Mouse (Mus musculus): ENCODE results near the gene Mul1. TPM values are rescaled to one million over a fixed set of nuclear protein-coding genes. Genes with fewer than 3 reads are reported as not detected.
"Not testable (repeated sequence)": the region's sequence is repeated elsewhere in the genome, so short reads cannot be mapped to it uniquely, and the experiment has no call there.

Gene Mul1
- 10 to 100 TPM; 46.4 to 51.4 TPM for total RNA-seq (2021)
- long read RNA-seq, experiment 1, transcript Mul1-201 (4 exons, 3,733 nt) = major isoform, 20 of 43 reads
- long read RNA-seq, experiment 1, partial matches to known transcripts = 5 of 43 reads
- long read RNA-seq, experiment 1, other reads (novel, unspliced or antisense) = 18 of 43 reads
- long read RNA-seq, experiment 2, transcript Mul1-201 (4 exons, 3,733 nt) = major isoform, 28 of 53 reads
- long read RNA-seq, experiment 2, partial matches to known transcripts = 4 of 53 reads
- long read RNA-seq, experiment 2, other reads (novel, unspliced or antisense) = 21 of 53 reads

DNA sequence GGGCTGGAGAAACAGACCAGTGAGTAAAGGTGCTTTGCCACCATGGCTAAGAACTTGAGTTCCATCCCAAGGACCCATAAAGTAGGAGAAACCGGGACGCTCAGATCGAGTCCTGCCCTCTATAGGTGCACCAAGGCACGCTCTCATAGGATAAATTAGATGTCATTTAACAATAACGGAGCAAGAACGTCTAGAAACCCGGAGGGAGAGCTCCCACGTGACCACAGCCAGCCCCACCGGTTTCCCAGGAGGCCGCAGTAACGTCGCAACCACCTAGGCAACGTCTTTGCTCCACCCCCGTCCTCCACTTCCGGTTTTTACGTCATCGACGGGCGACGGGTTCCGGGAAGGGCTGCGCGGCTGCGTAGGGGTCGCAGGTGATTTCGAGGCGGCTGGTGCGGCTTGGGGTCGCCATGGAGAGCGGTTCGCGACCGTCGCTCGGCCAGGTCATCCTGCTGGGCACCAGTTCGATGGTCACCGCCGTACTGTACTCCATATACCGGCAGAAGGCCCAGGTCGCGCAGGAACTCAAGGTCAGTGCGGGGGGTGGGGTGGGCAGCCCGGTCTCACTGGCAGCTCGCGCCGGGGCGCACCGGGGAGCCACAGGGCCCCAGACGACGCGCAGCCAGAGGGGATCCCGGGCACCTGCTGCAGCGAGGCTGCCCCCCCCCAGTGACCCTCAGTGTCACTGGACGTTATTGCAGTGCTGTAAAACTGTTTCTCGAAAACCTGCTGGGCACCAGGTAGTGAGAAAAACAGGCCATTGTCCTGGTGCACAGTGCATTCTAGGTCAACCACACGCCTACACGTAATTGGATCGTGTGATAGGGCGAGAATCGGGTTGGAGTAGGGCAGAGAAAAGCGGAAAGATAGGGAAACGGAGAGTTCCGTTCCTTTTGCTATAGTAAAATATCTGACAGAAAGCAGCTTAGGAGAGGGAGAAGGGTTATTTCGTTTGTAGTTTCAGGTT, at the start of gene Mul1:
Gene Mul1 (plus strand): TSS at position 325 of the 970 bp plus-strand sequence.
- DNase-seq (ENCODE audit: low spot score in 2 of 2) = peak; percentile 90 to 92

DNA sequence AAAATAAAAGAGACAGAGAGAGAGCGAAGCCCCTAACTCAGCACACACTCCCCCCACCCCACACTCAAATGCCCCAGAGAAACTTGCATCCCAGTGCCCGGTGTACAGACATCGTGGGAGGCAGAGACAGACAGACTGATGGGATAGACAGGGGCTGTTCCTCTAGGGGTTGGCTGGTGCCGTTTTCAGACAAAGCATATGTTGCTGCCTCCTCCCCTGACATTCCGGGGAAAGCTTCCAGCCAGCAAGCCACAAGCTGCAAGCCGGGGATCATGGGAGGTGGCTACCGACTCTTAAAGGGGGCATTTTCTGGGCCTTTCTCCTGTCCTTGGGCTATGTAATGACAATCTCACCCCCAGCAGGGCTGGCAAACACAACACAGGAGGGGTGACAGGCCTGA, 40.8 kb upstream of the Mul1 start:
- DNase-seq (ENCODE audit: low spot score in 2 of 2) = no peak

DNA sequence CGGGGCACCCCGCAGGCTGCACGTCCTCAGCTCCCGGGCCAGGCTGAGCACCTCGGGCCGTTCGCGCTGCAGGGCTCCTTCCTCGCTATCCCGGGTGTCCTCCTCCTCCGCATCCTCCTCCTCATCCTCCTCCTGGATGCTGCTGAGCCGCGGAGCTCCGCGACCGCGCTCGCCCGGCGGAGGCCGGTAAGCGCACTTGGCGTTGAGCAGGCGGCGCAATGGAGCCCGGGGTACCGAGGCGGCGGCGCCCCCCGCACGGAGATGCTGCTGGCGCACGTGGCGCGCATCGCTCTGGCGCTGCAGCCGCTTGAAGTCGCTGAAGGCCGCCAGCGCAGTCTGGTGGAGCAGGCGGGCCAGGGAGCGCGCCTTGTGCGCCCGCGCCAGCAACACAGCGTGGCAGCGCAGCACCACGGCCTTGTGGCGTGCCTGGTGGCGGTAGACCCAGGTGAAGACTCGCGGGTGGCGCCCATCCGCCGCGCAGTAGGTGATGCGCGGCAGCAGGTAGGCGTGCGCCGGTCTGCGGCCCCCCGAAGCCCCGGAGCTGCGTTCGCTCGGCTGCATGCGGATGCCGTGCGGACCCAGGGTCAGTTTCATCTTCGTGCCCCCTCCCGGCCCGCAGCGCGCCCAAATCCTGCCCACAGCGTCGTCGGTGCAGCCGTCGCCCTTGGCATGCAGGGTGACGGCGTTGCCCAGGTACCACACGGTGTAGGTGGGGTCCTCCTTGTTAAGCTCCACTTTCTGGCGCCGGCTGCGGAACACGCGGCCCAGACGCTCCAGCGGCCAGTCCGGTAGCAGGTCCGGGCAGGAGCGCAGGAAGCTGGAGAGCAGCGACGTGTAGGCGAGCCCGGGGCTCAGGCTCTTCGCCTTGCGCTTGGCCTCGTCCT, 39.1 kb upstream of the Mul1 start:
- DNase-seq (ENCODE audit: low spot score in 2 of 2) = no peak

DNA sequence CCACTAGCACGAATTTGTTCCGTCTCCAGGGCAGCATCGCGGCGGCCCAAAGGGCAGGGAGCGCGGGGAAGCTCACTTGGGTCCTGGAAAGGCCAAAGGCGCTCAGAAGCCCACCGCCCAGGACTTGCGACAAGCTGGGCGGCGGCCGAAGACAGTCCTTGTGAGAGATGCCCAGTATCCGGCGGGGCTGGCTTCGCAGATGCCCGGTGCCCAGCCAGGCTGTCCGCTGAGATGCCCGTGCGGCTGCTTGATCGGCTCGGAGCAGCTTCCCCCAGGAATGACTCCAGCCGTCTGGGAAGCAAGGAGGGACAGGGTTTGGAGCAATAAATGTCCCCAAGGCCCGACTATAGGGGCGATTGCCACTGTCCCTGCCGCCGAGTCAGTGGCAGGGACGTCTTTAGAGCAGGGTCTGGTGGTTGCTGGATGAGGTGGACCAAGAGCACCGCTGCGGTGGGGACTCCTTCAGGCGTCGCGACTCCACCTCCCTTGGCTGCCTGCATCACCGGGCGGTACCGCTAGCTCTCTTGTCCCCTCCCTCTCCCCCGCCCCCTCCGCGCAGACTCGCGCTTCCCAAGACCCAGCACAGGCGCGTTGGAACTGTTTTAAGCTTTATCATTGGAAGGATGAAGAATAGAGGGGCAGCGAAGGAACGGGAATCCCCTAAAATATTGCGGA, 38.4 kb upstream of the Mul1 start, which contains the start of gene Fam43b:
Gene Fam43b (minus strand): TSS at position 558 of the 675 bp plus-strand sequence.
- peak in 1 of 2 experiments; percentile 37 for DNase-seq (ENCODE audit: low spot score in 2 of 2)

DNA sequence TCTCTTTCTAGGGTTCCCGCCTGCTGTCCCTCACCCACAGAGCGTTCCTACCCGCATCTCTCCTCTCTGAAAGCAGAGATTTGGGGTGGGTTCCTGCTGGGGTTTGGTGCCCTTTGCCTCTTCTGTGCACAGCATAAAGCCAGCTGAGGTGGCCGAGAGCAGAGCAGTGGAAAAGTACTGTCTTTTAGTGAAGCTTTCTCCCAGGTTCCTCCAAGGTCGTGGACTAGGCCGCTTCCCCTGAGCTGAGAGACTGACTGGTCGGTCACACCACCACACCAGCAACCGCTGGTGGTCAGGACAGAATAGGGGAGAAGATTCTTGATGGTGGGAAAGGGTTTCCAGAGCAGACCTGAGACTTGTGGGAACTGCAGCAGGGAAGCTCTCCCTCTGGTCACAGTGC, 37.8 kb upstream of the Mul1 start:
- no peak for DNase-seq (ENCODE audit: low spot score in 2 of 2)

DNA sequence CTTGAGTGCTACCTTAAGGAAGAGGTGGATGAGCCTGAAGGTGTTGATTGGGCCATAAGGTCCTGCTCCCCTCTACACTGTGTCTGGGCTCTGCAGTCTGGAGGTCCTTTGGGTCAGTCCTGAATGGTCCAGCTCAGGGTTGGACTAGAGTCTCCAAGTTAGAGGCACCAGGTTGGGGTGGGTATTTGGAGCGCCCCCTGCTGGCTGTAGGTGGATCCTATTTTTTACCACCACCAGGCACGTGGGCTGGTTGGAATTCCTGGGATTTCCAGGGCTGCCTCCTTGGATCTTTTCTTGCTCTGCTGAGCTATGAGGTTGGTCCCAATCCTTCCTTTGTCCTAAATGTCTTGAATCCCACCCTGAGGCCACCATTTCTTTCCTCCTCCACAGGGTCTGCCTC, 29.7 kb upstream of the Mul1 start:
- no peak for DNase-seq (ENCODE audit: low spot score in 2 of 2)

DNA sequence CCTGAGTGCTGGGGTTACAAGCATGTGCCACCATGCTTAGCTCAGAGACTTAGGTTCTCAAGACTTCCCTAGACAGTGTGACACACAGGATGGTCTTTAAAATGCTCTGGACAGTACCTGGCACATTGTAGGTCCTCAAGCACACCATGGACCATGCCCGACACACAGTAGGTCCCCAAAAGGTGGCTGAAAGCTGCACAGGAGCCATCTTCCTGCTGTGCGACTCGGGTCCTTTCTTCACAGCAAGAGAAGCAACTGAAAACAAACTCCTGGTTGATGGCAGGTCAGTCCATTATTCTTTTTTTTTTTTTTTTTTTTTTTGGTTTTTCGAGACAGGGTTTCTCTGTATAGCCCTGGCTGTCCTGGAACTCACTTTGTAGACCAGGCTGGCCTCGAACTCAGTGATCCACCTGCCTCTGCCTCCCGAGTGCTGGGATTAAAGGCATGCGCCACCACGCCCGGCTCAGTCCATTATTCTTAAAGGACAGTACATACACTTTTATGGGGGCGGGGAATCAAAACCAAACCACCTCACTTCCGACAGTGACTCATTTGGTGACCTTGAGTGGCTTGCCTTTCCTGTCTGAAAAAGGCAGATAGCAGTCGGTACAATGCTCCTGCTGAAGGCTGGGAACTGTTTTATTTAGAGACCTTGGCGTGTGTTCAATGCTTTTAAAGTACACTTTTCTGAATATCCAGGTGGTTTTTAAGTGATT, 26.8 kb upstream of the Mul1 start:
- DNase-seq (ENCODE audit: low spot score in 2 of 2) = peak in 1 of 2 experiments; percentile 34

DNA sequence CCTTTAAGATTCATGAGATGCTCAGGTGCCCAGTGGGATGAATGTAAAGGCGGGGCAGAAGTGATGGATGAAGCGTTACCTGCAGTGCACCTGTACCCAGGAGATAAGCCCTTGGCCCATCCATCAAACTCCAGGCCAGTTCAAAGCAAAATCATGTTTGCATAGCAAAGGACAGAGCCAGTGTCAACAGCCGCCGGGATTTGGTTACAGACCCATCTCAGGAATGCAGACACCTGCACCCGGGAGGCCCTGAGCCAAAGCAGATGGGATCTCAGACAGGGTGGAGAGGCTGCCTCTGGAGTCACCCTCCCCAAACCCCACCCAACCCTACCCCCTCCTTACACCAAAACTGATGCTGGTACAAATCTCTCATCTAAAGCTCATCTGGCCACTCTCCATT, 23.5 kb upstream of the Mul1 start:
- DNase-seq (ENCODE audit: low spot score in 2 of 2) = no peak

DNA sequence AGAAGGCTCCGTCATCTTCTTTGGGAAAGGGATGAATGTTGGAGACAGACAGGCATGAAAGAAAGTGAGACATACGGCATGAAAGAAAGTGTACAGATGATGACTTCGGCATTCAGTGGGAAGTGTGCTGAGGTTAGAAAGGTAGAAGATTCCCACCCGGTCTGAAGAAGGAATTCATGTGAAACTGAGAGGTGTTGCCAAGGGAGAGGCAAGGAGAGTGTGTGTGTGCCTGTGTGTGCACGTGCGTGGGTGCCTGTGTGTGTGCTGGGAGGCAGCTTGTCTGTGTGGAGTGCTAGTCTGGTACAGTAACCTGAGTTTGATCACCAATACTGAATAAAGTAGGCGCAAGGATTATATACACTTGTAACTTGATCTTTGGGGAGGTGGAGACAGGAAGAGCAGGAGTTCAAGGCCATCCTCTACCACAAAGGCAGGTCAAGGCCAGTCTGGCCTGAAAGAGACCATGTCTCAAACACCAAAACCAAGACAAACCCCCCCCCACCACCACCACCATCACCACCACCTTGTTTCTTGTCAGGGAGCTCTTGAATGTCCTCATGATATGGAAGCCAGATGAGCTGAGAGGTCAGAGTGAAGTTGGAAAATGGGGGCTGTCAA, 22.9 kb upstream of the Mul1 start:
- no peak for DNase-seq (ENCODE audit: low spot score in 2 of 2)

DNA sequence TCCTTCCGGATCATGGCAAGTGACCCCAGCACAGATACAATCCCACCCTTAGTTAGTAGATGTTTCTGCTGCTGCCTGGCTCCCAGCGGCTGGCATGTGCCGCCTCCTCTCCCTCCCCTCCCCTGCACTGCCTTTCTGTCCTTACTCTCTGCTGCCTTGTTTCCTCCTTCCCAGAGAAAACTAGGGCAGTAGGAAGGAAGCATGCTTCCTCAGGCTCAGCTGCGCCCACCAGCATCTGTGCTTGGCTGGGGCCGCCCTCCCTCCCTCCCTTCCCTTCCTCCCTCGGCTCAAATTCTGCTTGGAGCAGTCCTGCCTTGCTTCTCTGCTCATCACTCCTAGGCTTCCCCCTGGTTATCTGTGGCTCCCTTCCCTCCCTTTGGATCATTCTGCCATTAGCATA, 19.7 kb upstream of the Mul1 start:
- no peak for DNase-seq (ENCODE audit: low spot score in 2 of 2)

DNA sequence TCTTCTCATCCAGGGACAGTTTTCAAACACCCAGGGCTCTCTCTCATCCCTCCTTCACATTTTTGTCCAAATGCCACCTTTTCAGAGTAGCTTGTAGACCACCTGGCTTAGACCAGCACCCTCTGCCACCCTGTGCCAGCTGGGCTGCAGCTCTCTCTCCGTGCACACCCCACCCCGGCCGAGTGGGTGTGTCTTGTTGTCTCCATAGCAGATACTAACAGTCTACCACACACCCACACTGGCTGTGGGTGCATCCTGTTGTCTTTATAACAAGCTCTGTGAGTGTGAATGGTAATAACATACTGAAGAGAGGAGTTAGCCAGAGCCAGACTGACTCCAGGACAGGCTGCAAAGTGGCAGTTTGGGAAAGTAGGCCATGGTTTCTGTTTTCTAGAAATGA, 18.5 kb upstream of the Mul1 start:
- no peak for DNase-seq (ENCODE audit: low spot score in 2 of 2)

DNA sequence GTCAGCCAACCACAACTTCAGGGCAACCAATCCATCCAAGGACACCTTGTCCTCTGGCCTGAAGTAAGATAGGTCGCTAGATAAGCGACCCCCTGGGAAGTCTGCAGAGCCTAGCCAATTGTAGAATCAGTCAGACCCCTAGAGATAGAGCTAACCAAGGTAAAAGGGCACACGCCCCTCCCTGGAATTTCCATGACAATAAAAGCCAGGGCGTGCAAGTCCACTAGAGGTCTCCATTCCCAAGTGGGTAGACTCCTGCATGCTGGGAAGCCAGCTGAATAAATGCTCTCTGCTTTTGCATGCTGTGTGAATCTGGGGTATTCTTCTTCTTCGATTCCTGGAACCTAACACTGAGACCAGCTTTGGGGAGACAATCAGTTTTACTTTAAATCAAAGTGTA, 18.1 kb upstream of the Mul1 start:
- DNase-seq (ENCODE audit: low spot score in 2 of 2) = no peak

DNA sequence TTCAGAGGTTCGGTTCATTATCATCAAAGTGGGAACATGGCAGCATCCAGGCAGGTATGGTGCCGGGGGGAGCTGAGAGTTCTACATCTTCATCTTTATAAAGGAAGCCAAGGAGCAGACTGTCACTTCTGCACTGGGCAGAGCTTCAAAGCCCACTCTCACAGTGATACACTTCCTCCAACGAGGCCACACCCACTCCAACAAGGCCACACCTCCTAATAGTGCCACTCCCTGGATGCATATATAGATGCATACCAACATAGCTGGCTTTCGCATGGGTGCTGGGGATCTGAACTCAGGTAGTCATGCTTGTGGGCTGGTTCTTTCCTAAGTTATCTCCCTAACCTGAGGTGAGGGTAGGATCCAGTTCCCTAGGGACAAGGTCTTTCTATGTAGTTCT, 16.6 kb upstream of the Mul1 start:
- DNase-seq (ENCODE audit: low spot score in 2 of 2) = no peak

DNA sequence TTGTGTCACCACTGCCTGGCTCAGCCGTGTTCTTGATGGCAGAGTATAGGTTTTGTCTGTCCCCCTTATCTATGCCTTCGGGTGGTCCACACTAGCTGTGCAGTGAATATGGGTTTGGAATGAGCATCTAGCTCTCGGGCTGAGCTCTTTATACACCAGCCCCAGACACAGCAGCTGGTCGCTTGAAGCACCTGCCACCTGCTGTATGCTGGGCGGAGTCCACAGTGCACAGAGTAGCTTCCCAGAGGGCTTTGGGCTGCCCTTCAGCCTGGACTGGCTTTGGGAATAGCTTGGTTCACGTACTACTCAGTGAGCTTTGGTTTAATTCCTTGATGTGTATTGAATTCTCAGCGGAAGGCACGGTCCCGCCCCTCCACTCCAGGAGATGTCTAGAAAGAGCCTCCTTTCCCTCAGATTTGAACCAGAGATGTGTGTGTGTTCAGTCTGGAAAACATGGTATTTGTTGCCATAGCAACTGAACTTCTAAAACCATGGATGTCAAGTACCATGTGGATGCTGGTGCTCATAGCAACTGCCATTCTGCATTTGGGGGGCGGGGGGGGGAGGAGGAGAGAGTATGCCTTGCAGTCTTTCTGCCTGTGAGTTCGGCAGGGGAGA, 16.0 kb upstream of the Mul1 start:
- DNase-seq (ENCODE audit: low spot score in 2 of 2) = no peak

DNA sequence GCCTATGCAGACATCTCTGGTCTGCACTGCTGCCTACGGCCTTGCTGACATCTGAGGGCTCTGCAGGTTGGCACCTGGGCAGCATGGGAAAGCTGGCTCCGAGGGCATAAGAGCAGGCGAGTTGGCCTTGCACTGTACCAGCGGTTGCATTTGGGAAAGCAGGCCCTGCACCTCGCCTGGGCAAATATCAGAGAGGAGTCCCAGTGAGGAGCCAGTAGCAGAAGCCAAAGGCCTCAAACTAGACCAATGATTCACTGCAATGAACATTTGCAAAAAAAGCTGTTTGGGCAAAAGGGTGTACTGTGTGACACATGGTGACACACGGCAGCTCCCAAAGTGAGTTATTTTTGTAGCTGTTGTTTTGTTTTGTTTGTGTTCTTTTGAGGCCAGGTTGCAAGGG, 9.4 kb upstream of the Mul1 start:
- no peak for DNase-seq (ENCODE audit: low spot score in 2 of 2)

DNA sequence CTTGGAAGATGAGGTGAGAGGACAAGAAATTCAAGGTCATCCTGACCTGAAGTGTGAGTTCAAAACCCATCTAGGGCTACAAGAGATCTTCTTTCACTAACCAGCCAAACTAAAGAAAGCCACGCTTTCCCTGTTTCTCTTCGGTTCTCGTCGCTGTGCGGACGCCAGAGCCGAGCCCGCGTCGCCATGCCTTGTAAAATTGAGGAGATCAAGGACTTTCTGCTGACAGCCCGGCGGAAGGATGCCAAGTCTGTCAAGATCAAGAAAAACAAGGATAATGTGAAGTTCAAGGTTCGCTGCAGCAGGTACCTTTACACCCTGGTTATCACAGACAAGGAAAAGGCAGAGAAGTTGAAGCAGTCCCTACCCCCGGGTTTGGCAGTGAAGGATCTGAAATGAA, 8.9 kb upstream of the Mul1 start:
- not testable (repeated sequence) for DNase-seq (ENCODE audit: low spot score in 2 of 2)

DNA sequence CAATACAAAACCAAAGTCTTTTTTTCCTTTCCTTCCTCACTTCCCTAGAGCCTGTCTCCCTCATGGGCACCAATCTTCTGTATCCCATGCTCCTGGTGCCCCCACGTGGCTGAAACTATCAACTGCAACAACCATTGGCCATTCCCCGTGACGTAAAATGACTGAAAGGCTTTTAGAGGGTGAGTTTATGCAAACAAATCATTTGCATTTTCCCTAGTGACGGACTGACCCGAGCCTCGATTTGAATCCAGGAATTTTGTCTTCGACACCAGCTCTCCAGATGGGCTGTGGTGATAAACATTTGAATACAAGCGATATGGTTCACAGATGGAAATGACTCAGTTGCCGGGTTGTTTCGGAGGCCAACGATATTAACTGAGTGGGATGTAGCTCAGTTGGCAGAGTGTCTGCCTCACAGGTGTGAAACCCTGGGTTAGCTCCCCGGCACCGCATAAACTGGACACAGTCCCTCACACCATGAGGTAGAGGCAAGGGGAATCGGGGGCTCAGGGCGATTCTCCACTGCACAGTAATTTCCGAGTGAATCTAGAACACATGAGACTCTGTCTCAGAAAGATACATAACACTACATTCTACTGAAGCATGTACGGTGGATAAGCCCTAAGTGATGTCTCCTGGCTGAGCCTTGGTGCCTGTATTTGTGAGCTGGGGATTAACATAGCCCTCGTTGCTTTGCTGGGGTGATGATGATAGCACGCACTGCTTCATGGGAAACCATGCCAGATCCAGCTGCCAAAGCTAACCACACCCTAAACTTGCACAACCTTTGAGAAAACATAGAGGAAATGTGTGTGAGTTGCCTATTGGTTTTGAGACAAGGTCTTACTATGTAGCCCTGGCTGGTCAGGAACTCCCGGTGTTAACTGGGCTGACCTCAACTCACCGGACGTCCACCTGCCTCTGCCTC, 7.4 kb upstream of the Mul1 start:
- DNase-seq (ENCODE audit: low spot score in 2 of 2) = peak; percentile 56 to 71

DNA sequence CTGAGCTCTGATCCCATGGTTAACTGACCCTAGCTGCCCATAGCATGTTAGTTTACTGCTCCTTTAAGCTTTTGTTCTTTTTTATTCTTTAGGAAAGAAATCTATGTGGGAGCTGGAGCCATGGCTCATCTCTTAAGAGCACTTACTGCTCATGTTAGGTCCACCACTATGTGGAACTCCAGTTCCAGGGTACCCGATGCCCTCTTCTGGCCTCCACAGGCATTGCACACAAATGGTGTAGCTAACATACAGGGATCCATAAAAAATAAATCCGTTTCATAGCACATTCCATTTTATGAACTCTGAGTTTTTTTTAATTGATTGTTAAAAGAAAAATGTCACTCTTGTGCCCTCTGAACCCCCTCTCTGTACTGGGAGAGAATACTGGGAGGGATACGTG, 4.7 kb upstream of the Mul1 start:
- DNase-seq (ENCODE audit: low spot score in 2 of 2) = no peak

All from adrenal gland, postnatal 4 days (tissue).